Mouse (Mus musculus) skeletal muscle tissue, adult 2 months (tissue): ENCODE results near the gene Ccsap.

Source experiments
- DNase-seq: peaks from one replicate; pipeline ENCODE4 v3.0.0-alpha.2; 2012; ENCODE audit warnings: low read depth, low spot score

Ccsap gene

DNA sequence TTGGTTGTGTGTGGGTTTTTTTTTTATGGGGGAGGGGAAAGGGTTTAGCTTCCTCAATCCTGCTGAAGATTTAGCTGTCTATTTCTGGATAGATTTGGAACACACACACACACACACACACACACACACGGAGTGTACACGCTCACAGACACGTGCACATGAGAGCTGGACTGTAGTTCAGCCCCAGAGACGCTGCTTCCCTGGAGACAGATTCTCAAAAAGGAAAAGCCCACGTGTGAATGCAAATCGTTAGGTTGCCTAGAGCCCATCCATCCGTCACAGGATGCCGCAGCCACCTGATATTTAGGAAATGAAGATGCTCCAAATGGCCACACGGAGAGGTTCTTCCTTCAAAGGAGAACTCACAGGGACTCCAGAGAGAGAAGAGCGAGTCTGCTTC lies 20.3 kb upstream of the Ccsap start:
- no peak for DNase-seq

DNA sequence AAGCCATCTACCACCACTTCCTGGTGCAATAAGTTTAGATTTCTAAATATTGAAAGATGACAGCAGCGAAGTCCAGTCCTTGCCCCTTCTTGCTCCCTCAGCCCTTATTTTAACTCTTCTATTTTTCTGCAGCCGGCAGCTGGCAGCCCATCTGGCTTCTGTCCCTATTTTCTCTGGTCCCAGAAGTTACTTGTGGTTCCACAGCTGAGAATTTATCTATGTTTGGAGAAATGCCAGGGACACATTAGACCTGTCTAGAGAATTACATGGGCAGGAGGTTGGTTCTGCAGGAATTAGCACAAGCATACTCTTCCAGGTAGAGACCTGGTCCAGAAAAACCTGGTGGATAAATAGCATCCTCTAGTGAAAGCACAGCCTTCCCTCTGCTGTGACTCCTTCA lies 17.9 kb upstream of the Ccsap start:
- no peak for DNase-seq

DNA sequence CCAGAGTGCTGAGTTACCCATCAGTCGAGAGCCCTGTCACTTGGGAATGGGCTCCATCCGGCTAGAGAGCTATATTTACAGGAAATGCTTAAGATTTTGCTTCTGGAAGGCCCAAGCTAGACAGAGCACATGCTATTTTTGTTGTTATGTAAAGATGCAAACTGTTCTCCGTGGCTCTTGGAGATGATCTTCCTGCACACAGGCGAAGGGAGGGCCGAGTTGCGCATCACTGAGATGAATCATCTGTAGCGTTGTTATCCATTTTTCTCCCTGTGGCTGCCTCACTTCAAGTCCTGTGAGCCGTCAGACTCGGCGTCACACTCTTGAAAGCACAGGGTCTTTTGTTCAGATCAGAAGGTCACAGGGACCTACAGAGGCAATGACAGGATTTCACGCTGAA lies 14.3 kb upstream of the Ccsap start:
- DNase-seq: no peak

DNA sequence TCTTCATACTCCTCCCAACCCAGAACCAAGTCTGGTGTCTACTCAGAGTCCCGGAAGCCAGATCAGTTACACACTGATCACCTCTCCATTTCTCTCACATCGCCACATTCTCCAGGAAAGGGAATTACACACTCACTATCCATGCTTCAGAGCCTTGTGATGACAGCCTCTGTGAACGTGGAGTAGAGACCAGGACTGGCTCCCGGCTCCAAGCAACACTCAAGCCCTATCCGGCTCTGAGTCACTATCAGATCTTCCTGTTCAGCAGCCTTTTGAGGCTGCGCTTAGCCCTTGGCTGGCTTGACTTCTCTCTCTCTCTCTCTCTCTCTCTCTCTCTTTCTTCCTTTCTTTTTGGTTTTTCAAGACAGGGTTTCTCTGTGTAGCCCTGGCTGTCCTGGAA lies 13.4 kb upstream of the Ccsap start:
- DNase-seq: no peak

DNA sequence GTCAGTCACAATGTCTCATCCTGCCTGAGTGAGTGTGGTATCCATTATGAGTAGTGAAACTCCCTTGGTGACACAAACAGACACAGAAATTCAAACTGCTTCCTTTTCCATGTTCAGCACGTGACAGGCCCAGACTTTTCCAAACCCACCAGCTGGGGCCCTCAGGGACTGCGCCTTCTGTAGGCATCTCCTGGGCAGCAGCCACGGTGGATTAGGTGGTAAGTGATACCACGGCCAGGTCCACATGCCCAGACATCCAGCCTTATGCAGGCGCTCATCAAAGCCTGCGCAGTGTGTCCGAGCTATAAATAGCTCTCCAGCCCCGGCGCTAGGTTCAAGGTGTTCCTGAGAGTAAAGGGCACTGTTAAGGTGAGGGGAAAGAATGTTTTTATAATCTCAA lies 12.0 kb upstream of the Ccsap start:
- peak; percentile 93 for DNase-seq

DNA sequence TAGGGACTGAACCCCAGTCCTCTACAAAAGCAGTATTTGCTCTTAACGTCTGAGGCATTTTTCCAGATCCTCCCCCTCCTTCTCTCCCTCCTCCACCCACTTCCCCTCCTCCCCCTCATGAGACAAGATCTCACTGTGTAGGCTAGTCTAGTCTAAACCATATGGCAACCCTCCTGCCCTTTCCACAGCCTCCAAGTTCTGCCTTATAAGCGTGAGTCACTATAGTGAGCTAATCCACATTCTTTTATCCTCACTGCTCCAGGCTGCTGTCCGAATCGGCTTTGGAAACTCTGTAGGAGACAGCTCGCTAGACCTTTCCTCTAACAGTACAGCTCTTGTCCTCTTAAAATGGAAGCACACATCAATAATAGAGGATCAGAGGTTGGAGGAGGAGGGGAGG lies 7.0 kb upstream of the Ccsap start:
- no peak for DNase-seq

DNA sequence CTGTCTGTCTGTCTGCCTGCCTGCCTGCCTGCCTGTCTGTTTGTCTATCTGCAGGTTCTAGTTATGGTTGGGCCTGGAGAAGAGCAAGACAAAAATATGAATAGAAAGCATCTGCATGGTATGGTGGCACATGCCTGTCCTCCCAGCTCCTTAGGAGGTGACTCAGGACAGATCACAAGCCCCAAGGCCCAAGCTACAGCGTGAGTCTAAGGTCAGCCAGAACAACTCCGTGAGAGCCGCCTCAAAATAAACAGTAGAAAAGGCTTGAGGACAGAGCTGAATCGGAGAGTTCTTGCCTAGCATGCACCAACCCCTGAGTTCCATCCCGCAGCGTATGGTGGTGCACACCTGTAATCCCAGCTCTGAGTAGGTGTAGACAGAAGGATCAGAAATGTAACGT lies 5.8 kb upstream of the Ccsap start:
- DNase-seq: no peak

DNA sequence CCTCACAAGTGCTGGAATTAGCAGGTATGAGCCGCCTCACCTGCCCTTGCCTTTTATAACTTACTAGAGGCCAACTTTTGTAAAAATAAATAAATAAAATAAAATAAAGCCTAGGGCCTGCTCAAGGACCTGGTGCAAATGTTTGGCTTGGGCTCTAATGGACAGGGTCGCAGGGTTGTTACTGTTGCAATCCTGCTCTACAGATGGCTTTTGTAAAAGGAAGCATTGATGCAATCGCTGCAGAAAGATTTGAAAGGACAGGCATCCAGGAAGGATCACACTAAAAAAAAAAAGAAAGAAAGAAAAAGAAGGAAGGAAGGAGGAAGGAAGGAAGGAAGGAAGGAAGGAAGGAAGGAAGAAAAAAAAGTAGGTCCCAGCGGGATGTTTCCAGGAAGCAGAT lies 377 bp upstream of the Ccsap start:
- DNase-seq: no peak

DNA sequence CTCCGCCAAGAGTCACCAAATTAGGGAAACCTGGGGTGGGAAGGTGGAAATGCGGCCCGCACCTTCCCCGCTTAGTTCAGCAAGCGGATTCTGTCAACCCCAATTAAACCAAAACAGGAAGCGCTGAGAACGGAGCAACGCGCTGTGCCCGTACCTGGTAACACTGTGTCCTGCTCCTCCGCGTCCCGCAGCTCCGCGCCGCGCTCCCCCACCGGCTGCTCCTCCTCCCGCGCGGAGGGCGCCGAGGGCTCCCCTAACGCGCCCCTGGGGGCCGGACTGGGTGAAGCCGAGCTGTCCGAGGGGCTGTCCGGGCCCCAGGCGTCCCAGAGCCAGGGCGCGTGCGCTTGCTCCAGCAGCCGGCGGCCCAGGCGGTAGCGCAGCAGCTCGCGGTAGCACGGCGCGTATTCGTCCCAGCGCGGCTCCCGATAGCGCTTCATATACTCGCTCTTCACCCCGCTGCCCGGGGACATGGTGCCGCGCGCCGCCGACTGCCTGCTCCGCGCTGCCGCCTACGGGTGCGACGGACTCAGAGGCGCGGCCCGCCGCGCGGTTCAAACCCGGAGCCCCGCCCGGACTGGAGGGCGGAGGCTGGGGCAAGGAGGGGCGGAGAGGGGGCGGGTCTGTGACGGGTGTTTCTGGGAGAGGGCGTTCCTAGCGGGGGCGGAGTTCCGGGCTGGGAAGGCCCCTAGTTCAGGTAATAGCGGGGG lies 915 bp downstream of the Ccsap start:
- peak; percentile 80 for DNase-seq

DNA sequence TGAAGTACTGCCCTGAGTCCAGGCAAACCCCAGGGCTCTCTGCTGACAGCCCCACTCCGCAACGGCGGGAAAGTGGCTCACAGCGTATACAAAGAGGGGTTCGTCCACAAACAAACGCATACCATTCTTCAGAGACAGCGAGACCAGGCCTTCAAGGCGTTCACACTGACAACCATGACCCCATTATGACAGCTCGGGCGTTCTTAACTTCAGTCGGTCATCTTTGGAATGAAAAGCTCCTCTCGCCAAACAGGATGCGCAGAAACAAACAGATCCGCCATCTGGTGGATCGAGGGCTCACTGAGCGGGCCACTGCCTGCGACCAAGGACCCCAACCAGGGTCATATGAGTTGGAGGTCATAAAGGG lies 1.5 kb downstream of the Ccsap start:
- no peak for DNase-seq

DNA sequence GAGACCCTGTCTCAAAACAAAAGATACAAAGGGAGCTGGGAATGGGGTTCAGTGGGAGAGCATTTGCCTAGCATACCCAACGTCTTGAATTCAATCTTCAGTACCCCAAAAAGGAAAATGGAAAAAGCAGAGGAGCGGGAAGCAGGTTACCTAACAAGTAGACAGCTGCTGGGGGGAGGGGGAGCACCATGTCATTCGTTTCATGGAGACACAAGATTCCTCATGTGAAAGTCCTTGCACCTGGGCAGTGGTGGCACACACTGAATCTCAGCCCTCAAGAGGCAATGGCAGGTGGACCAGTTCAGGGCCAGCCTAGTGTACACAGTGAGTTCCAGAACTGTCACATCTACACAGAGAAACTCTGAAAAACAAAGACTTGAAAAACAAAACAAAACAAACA lies 2.6 kb downstream of the Ccsap start:
- DNase-seq: no peak

DNA sequence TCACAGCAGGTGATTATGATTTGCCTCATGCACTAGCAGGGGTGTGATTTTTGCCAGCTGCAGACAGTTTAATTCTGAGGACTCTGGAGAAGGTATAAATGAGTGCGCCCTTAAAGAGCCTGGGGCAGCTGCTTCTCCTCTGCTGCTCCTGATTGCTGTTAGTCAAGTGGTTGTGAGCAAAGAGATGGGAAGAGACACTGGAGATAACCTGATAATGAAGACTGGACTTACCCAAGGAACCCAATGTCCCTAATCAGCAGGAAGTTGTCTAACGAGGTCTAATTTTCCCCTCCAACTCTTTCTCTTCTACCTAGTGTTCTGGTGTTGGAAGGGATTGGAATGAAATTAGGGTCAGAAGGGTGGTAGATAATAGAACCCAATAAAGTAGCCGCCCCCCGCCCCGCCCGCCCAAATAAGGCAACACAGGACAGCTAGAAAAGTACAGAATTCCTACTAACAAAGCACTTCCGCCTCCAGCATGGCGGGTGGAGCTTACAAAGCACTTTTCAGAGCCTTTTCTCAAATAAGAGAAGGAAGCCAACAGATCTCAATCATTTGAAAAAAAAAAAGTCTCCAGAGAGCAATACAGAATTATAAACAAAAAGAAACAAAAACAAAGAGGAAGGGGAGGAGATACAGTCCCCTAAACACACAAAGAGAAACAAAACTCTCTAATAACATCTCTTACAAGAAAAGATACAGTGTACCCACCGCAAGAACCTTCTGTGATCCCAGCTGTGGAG lies 5.1 kb downstream of the Ccsap start:
- no peak for DNase-seq

DNA sequence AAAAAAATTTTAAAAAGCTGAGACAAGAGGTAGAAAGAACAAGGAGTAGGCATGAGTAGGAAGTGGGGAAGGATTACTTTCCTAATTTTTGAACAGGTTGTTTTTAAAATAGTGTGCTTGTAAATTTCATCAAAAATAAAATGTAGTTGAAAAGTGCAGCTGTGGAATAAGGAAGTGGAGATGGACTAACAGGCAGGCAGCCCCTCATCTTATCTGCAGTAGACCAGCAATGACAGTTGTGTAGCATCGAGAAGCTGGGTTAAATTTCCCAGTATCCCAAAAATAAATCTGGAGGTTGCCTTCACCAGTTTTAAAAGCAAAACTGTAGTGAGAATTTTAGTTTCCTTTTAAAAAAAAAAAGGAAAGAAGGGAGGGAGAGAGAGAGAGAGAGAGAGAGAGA lies 5.8 kb downstream of the Ccsap start:
- DNase-seq: no peak

DNA sequence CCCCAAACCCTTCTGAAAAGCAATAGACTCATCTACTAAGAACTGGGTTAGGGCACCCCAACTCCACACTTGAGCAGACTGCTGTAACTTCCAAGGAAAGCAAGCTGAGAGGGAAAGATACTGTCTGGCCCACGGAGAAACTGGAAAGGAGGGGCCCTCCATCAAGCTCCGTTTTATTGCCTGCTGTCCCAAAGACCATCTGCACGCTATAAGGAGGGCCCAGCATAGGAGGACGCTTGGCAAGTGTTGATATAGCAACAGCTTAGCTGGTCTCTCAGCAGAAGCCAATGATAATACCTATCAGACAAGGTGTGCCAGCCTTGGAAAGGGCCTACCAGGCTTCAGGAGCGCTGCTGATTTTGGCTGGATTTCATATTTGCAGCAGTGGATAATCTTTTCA lies 8.4 kb downstream of the Ccsap start:
- DNase-seq: no peak

DNA sequence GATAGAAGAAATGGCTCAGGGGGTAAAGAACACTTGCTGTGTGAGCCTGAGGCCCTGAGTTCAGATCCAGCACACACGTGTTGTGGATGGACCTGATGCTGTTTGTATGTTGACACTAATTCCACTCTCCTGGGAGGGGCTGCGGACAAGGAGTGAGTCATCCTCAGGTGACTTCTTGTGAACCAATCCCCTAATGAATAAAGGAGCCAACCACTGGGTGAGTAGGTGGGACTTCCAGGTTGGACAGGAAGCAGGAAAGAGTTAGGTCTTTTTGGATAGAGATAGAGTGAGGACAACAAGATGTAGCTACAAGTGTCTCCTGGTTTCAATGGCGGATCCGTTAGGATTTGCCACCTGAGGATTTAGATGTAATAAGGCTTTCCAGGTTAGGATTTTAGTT lies 10.7 kb downstream of the Ccsap start:
- no peak for DNase-seq

DNA sequence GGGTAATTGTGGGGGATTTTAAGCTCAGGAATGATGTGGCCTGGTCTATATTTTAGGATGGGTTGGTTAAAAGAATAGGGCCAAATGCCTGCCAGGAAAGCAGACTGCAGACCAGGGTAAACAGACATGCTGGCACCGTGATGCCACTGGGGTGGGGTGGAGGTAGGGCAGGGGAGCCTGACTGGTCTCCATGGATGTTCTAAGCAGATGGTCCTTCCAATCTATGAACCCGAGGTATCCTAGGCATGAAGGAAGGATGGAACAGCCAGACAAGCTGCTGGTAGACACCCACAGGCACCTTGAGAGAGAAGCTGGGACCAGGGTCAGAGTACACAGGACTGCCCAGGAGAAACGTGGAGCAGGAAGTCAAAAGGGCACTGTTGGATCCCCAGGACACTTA lies 12.5 kb downstream of the Ccsap start:
- DNase-seq: no peak

DNA sequence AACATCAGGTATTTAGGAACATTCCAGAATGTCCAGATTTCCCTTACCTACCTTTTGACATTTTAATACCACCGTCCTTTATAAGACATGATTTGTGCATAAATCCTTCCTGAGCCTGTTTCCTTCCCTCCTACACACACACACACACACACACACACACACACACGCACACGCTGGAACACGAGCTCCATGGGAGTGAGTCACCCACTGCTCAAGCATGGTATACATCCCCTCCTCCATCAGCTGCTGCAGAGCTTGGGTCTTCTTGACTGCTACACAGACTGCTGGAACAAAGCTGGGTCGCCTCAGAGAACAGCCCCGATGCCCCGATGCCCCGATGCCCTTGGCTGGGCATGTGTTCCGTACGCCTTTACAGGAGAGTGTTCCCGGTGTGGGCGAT lies 13.5 kb downstream of the Ccsap start:
- DNase-seq: no peak

DNA sequence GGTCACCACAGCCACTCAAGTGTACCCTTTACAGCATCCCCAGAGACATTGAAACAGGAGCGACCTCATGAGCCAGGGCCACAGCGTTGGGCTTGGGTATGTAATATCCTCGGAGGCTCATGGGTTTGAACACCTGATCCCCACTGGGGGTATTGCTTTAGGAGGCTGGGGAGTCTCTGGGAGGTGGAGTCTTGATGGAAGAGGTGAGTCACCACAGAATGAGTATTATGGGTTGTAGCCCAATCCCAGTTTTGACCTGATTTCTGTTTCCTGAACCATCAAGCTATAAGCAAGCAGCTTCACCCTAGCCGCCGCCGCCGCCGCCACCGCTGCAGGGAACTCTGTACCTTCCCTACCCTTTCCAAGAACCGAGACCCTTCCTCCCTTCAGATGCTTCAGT lies 14.0 kb downstream of the Ccsap start:
- no peak for DNase-seq

DNA sequence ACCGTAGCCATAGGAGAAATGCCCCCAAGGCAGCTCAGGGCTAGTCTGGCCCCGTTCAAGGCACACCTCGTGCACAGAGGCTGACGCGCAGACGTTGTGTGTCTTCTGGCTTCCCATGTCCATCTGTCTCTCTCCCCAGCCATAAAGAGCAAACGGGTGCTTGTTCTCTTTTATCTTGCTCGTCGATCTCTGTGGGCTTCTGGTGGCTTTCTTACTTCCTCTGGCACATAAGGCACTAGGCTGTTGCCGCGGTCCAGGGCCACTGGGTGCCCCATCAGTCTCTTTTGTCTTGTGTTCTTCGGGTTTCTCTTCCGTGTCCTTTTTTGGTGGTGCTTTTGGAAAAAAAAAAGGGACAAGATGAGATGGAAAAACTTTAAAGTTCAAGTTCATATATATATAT lies 14.9 kb downstream of the Ccsap start:
- no peak for DNase-seq

DNA sequence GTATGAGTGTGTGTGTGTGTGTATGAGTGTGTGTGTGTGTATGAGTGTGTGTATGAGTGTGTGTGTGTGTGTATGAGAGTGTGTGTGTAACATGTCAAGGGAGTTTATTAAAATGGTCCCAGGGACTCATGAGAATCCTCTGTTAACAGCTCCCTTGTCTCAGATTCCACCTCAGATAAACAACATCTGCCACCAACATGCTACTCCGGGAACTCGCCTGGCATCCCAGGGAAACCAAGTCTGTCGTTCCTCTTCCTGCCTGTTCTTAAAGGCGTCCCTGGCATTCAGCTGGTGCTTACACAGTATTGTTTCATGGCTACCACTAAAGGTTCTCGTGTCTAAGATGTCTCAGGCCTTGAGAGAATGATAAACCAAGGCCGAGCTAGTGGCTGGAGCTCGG lies 15.7 kb downstream of the Ccsap start:
- DNase-seq: no peak

DNA sequence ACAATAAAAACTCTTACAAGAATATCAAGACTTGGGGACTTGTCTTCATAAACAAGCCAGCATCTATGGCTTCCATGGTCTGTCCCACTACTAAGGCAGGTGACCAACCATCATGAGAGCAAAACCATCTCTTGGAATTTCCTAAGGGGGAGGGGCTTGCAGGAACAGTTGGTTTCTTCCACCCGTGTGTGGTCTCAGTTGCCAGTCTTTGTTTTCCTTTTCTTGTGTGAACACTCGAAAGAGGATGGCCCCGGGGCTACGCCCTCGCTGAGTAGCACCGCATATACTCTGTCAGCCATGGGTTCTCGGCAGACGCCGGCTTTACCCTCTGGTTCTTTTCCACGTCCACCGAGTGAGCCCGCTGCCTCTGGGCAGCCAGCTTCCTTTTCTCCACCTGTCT lies 17.9 kb downstream of the Ccsap start:
- no peak for DNase-seq

DNA sequence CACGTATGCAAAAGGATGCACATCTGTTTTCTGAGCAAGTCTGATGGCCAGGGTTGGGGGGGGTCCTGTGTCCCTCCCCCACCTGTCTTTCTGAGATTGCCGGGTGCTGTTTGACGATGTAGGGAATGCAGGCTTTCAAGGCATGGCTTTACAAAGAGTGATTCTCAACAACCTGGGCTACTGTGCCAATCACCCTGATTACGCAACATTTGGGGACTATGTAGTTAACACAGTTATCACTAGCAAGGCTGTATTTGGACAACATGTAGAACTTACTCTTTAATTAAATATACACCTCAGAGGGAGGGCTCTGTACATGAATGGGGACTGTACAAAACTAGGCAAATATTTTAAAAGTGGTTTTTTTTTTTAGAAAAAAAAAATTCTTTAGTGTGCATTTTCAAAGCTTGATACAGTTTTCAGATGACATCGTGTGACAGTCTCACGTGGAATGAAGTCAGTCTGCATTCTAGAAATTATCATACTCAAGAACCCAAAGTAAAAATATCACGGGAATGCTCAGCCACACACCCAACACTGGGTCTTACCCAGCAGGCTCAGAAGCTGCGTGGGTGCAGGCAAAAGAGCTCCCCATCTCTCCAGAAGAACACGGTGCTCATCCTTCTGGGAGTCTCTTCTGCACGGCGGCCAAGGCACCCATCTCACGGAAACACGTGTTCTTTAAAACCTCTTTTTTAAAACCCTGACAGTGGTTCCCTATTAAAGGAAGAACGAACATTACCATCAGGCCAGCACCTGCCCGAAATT lies 19.2 kb downstream of the Ccsap start:
- DNase-seq: no peak

DNA sequence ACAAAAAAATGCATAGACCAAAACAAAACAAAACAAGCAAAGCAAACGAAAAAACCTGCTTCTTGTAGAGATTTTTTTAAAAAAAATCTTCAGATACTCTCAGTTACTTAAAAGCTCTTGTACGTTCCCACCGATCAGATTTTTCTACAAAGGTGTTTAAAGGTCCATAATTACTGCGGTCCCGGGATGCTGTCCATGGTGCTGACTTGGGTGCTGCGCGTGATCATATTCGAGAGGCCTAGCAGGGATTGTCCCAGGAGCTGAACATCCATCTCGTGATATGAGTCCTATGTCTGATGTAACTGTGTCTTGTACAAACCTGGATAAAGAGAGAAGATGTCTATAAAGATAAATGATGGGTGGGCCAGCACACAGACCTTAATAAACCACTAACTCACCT lies 21.5 kb downstream of the Ccsap start:
- no peak for DNase-seq
